Mouse (Mus musculus) ES-E14 (cell line): ENCODE results near the gene Atp8a1. TPM values are rescaled to one million over a fixed set of nuclear protein-coding genes. Genes with fewer than 3 reads are reported as not detected.
A peak's percentile ranks its signal among the peaks of the same experiment; 100 is the strongest.

Source experiments
- DNase-seq: peaks from one replicate; pipeline ENCODE4 v3.0.0-alpha.2; 2013; ENCODE audit warnings: low read depth, low spot score
- H3K27ac ChIP-seq: 2 replicates; pipeline ENCODE4 v1.5.1; 2012; ENCODE audit warnings: low read depth, mild to moderate bottlenecking, low read length, moderate library complexity, mixed read lengths; ENCODE audit not compliant: poor library complexity, insufficient read depth, severe bottlenecking
- H3K36me3 ChIP-seq: 2 replicates; pipeline ENCODE4 v1.6.1; 2012; ENCODE audit warnings: mild to moderate bottlenecking, low read length, moderate library complexity, mixed read lengths; ENCODE audit not compliant: control insufficient read depth, poor library complexity, insufficient read depth, severe bottlenecking
- H3K4me1 ChIP-seq, 2 experiments: fragments of 150-350 bp in 1 of 2; sonication (generic) in 1 of 2; 2 replicates each; pipeline ENCODE4 v1.6.1; 2012; ENCODE audit warnings: low read length in 2 of 2, mild to moderate bottlenecking in 1 of 2, mixed read lengths in 1 of 2; ENCODE audit not compliant: control insufficient read depth in 2 of 2, insufficient read depth in 2 of 2, poor library complexity in 1 of 2
- H3K4me3 ChIP-seq, 2 experiments: fragments of 150-350 bp in 1 of 2; sonication (generic) in 1 of 2; 2 replicates each; pipeline ENCODE4 v1.5.1; 2012; ENCODE audit warnings: low read length in 2 of 2, low read depth in 1 of 2, mild to moderate bottlenecking in 1 of 2, mixed read lengths in 1 of 2; ENCODE audit not compliant: insufficient read depth in 1 of 2, poor library complexity in 1 of 2, severe bottlenecking in 1 of 2
- H3K9ac ChIP-seq: 2 replicates; pipeline ENCODE4 v1.6.1; 2012; ENCODE audit warnings: low read depth, mild to moderate bottlenecking, low read length, mixed read lengths; ENCODE audit not compliant: poor library complexity, insufficient read depth, severe bottlenecking
- H3K9me3 ChIP-seq: fragments of 150-350 bp; sonication (generic); 2 replicates; pipeline ENCODE4 v1.6.1; 2012; ENCODE audit warnings: low read depth, mild to moderate bottlenecking, low read length; ENCODE audit not compliant: control insufficient read depth, insufficient read depth
- CHD2 ChIP-seq: IDR thresholded peaks from 2 replicates; pipeline ENCODE4 v1.6.1; 2014; ENCODE audit warnings: mild to moderate bottlenecking, low read depth, low read length, inconsistent platforms
- HCFC1 ChIP-seq: IDR thresholded peaks from 2 replicates; pipeline ENCODE4 v1.6.1; 2012; ENCODE audit warnings: low read length, inconsistent platforms, borderline replicate concordance; ENCODE audit not compliant: insufficient read depth
- MAFK ChIP-seq: IDR thresholded peaks from 2 replicates; pipeline ENCODE4 v1.6.1; 2014; ENCODE audit warnings: mild to moderate bottlenecking, low read depth, low read length, inconsistent platforms; ENCODE audit not compliant: insufficient read depth
- ZC3H11A ChIP-seq: IDR thresholded peaks from 2 replicates; pipeline ENCODE4 v1.6.1; 2012; ENCODE audit warnings: low read depth, mild to moderate bottlenecking, inconsistent platforms, low read length, borderline replicate concordance
- ZNF384 ChIP-seq: IDR thresholded peaks from 2 replicates; pipeline ENCODE4 v1.6.1; 2012; ENCODE audit warnings: low read depth, low read length, inconsistent platforms
- in situ Hi-C, 2 experiments: fragments of 600-800 bp; cut with MboI; formaldehyde crosslinking; loops; one replicate each; pipeline ENCODE4 v1.15.1; 2025; ENCODE audit warnings: low sequenced_read_pairs in 2 of 2, inconsistent platforms in 1 of 2; ENCODE audit not compliant: unreplicated experiment in 2 of 2
- total RNA-seq: library from RNA; depleted of rRNA; stranded (reverse); fragments of 300-350 nt; gene quantifications from 2 replicates; pipeline ENCODE4 v1.2.3, GENCODE M21; 2012; rRNA removed

Gene Atp8a1
- total RNA-seq = 13.7 and 18.3 TPM in 2 replicates

GRCm38 (mm10) chr5:67847253-67848165 is at the start of gene Atp8a1:
Gene Atp8a1 (minus strand): TSS chr5:67847434.
- H3K9ac ChIP-seq = peak within 1 kb of the TSS; percentile 79
- DNase-seq = peak; percentile 89
- H3K4me1 ChIP-seq = peaks cover 1 to 17% of the 10 kb centered on the region in 2 experiments; a peak in 2 of 4 replicates
- in situ Hi-C loops = no loop called here
- H3K27ac ChIP-seq = no peak within 1 kb of the TSS
- H3K9me3 ChIP-seq = no peaks in the 10 kb centered on the region
- H3K4me3 ChIP-seq = peak within 1 kb of the TSS; percentile 86 to 94
- no peaks in the 10 kb centered on the region for H3K36me3 ChIP-seq
- no peak for TF ChIP-seq MAFK
- TF ChIP-seq HCFC1 = peak; percentile 41; the same call in 1 of the 2 replicates

- no peak for DNase-seq
- no peaks in the 10 kb centered on the region for H3K36me3 ChIP-seq
- no peak for TF ChIP-seq HCFC1
- TF ChIP-seq MAFK = 0 out of 2 replicates have a peak, but pooled peaks have one; percentile 36
- no peaks in the 10 kb centered on the region for H3K4me1 ChIP-seq
- H3K27ac ChIP-seq = no peak overlapping the region
- H3K4me3 ChIP-seq = no peak overlapping the region
- in situ Hi-C loops = no loop called here
- H3K9ac ChIP-seq = no peak overlapping the region
- no peaks in the 10 kb centered on the region for H3K9me3 ChIP-seq
These were observed 37.4 kb upstream of the Atp8a1 start for GRCm38 (mm10) chr5:67884422-67885210.

GRCm38 (mm10) chr5:67883564-67884171 is 36.4 kb upstream of the Atp8a1 start:
- H3K4me1 ChIP-seq = no peaks in the 10 kb centered on the region
- TF ChIP-seq CHD2 (no peak), ZNF384 (no peak), MAFK (no peak), HCFC1 (no peak)
- no peaks in the 10 kb centered on the region for H3K9me3 ChIP-seq
- no peak overlapping the region for H3K4me3 ChIP-seq
- no peaks in the 10 kb centered on the region for H3K36me3 ChIP-seq
- no peak overlapping the region for H3K27ac ChIP-seq
- no peak for DNase-seq
- no peak overlapping the region for H3K9ac ChIP-seq
- in situ Hi-C loops = no loop called here

- H3K4me1 ChIP-seq = no peaks in the 10 kb centered on the region
- no peak overlapping the region for H3K4me3 ChIP-seq
- H3K9ac ChIP-seq = no peak overlapping the region
- TF ChIP-seq ZNF384 (no peak), CHD2 (no peak), MAFK (no peak), HCFC1 (no peak), ZC3H11A (no peak)
- DNase-seq = no peak
- in situ Hi-C loops = no loop called here
- H3K27ac ChIP-seq = no peak overlapping the region
- no peaks in the 10 kb centered on the region for H3K9me3 ChIP-seq
- no peaks in the 10 kb centered on the region for H3K36me3 ChIP-seq
These were observed 24.2 kb upstream of the Atp8a1 start for GRCm38 (mm10) chr5:67871414-67871813.
